Mouse (Mus musculus): ENCODE results near the gene Skint10.

The Skint10 gene

DNA sequence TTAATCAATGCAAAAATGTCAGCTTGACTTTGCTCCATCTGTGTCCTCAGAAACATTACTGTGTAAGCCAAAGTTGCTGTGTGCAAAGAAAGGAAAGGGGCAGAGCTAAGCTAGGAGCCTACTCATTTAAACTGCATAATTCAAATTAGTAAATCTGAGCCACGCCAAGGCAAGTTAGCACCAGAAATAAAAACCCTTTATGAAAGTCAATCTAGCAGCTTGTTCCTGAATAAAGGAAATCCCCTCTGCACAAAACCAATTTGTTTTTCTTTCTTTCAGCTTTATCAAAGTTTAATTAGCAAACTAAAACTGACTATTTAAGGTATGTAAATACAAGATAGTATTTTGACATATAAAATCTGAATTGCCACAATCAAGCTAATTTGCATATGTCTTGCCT lies at the start of gene Skint10:
Gene Skint10 (minus strand): TSS at position 101 of the 400 bp plus-strand sequence.
- no peak for DNase-seq (ENCODE audit: low read depth, low spot score)

DNA sequence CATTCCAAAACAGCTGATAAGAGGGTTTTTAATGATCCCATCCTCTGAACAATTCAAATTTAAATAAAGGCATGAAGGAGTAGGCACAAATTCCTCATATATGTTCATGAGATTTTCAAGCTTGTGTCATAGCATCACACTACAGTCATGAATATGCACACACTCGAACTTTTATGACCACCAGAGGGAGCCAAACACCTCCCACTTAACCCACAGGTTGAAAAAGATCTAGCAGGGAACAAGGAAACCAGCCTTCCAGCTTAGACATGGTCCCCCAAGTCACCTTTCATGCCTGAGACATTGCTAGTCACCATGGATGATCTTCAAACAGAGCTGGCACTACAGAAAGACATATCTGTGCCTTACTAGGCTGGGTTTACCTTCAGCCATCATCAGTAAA lies 16.0 kb upstream of the Skint10 start:
- DNase-seq (ENCODE audit: low read depth, low spot score): no peak
